Mouse (Mus musculus) right cerebral cortex, postnatal 36 days (tissue): ENCODE measurements at regions not wholly inside any gene's neighbourhood (a gene's known extent, or its start where the extent isn't known, plus 50 kb on each side); places are given as distances from the start of the nearest gene placed in this dataset.

Experiments
- DNase-seq, 2 experiments: peaks; one replicate each; pipeline ENCODE4 v3.0.0; 2022; ENCODE audit warnings: low spot score in 2 of 2, mixed read lengths in 1 of 2

GRCm38 (mm10) chr3:134605356-134605771, 223.4 kb upstream of the Tacr3 start:
- DNase-seq, result no peak

- no peak for DNase-seq
Measured at GRCm38 (mm10) chr3:134610244-134610643, 218.6 kb upstream of the Tacr3 start.

GRCm38 (mm10) chr3:134611516-134612297, 217.1 kb upstream of the Tacr3 start:
- no peak for DNase-seq

GRCm38 (mm10) chr3:134612298-134612616, 216.6 kb upstream of the Tacr3 start:
- no peak for DNase-seq

DNA sequence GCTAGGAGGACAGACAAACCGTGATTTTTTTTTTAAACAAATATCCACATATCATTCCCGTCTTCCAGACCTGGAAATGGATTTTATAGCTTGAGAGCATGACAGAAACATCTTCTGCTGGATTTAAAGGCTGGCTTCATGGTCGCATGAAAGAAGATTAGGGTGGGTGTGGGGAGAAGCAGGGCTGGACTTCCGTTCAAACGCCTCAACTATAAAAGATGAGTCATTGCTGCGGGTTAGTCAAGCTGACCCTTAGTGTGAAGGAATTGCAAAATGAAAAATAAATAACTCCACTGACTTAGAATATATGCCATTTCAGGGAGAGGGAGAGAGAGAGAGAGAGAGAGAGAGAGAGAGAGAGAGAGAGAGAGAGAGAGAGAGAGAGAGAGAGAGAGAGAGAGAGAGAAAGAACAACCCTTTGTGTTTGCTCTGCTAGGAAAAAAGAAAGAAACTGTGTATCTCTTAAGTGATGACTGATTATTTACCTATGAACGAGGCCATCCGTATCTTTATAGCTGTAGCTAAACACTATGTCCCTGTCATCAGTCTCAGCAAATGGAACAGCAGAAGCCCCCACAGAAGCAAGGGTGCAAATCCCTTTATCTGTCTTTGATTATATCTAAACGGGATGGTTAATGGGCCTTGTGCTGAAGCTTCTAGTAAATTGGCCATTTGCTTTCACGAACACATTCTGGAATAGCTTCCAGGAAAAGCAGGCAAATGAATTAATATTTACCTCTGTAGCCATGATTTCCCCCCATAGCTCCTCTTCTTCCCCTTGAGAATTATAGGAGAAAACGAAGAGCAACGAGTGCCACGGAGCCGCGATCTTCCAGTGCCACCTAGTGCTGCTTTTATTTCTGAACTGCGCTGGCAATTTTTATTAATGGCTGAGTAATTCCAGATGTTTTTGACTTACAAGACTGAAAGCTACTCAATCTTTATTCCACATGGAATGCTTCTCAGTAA, 199.4 kb upstream of the Tacr3 start:
- no peak for DNase-seq

- no peak for DNase-seq
Measured at GRCm38 (mm10) chr3:134630135-134630516, 198.7 kb upstream of the Tacr3 start.

DNA sequence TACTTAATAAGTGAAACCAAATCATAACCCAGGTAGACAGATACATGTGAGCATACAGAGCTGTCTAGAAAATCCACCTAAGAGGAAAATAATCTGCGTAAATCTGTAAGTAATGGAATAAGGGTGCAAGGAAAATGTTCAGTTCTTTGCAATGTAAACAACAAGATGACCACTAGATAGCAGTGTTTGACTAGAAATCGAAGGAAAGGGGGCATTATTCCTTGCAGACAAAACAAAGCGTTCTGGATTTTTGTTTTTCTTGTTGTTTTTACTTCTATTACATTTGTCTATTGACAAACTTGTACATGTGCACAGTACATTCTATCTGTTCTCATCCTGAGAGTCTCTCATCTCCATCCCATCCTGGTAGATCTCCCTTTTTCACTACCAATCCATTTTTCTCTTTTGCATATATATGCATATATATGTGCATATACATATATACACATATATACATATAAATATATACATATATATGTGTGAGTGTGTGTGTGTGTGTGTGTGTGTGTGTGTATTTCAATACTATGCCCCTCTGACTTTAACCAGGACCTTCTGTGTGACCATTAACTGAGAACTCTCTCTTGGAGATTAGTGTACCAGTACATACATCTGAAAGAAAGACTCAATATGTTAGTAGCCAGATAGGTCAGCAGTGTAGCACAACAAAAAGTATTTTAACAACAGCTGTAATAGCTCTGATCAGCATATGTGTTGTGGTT, 179.9 kb upstream of the Tacr3 start:
- DNase-seq, result no peak

- peak in 1 of 2 experiments; percentile 6 for DNase-seq
Measured at GRCm38 (mm10) chr3:134654051-134654450, 174.8 kb upstream of the Tacr3 start.

DNA sequence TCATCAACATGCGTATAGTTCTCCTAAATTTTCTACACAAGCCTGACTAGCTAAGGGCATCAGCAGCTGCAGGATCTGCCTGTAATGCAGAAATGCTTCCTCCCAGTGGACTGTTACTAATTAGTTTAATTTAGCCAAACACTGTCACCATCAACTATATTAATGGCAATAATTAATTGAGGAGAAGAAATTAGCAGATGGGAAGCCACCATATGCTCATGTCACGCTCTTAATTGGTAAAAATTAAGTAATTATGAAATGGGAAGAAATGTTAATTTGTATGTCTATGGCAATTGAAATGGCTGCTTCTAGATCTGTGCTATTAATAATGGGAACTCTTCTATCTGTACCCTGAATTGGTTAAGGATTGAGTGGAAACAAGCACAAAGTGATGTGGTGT, 133.9 kb upstream of the Tacr3 start:
- DNase-seq, result no peak

- DNase-seq, result no peak
Measured at GRCm38 (mm10) chr3:134718620-134719019, 110.2 kb upstream of the Tacr3 start.

DNA sequence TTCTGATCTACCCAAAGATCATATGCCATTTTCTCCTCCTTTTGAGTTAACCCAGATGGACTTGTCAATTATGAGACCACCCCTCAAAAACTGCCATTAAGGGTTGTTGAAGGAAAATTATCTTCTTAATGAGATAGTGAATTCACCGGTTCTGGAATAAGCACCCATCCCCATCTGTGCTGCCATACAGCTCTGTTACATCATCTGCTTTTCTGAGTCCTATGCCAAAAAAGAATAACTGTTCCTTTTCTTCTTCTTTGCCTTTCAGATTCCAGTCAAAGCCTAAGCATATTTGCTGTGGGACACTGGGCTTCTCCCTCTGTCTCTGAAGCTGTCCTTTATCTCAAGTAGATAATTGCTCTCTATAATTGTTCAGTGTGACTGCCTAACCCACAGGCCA, 93.1 kb upstream of the Tacr3 start:
- DNase-seq, result no peak

GRCm38 (mm10) chr3:134761108-134761507, 67.7 kb upstream of the Tacr3 start:
- DNase-seq, result no peak

DNA sequence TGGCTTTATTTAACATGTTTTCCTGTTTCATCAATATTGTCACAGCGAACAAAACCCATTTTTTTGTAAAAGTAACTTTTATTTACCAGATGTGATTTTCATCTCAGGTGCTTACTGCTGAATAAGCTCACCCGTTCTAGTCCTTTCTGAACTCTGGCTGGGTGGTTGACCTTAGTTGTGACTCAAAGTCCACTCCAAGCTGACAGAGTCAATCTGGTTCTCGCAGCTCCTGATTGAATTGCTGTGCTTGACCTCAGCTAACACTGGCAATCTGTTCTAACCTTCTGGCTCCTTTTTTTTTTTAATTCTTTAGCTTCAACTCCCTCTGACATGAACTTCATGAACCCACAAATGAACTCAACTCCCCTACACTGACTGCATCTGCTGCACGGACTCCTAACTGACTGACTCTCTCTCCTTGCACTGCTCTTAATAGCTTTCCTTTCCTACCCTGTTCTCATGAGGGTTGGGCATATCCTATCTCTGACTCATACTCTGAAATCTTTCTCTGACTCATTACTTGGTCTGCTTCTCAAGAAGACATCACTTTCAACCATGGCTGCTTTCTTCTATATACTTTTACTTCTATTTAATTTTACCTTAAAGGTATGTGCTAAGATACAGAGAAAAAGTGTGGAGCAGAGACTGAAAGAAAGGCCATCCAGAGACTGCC, 65.4 kb upstream of the Tacr3 start:
- DNase-seq, result no peak
